Mouse (Mus musculus) c-Kit-positive CD71-positive TER-119-negative erythroid progenitor cells, embryonic 14.5 days (primary cell): ENCODE data around the gene Dapl1.

Experiments used
- DNase-seq: peaks from one replicate; pipeline ENCODE4 v3.0.0-alpha.2; 2013; ENCODE audit warnings: low read depth

Dapl1 gene

DNA sequence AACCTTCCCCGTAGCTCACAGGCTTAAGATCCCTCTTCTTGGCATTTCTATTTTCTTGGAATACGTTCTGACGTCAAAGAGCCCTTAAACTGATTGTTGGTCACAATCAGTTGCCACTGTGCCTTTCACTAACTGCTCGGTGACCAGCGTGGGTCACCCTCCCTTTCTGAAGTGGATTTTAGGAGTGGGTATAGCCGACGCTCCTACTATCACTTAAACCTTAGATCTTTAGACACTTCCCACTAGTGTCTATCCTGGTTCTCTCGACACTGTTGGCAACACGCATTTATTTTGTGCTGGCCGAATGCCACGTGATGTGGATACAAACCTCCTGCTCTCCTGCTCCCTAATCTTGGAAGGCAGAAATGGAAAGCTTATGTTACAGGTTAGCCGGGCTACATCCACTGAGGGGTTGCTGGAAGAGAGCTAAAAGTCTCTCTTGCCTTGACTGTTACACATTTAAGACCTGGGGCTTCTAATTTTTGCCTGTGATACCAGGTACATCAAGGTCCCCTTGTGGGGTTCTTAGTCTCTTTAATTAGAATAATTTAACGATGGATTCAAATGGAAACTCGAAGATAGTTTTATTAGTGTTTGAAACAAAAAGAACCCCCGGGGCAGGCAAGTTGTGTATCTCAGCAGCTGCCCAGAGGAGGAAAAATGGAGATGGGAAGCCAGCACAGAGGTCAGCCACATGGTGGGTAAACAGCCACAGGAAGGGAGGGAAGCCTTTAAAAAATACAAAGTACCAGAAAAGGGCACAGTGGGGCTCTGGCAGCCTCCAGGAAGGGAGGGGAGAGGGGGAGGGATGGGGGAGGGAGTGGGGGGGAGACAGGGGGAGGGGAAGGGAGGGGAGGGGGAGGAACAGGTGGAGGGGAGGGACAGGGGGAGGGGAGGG, 13.2 kb upstream of the Dapl1 start:
- no peak for DNase-seq

DNA sequence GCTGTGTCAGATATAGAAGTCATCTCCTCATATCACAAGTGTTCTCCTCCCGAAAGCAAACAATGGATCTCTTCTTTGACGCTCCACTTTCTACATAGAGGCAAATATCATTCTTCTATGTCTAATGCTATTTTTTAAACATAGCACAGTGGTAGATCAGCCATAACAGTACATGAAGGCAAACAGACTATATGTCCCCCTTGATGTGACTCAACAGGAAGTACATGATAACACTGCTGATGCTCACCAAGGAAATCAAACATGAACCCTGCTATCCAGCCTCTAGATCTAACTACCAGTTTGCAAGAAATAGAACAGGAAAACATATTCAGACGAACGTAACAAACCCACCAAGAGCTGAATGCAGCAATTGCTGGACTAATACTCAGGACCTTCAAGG, 10.1 kb upstream of the Dapl1 start:
- no peak for DNase-seq

DNA sequence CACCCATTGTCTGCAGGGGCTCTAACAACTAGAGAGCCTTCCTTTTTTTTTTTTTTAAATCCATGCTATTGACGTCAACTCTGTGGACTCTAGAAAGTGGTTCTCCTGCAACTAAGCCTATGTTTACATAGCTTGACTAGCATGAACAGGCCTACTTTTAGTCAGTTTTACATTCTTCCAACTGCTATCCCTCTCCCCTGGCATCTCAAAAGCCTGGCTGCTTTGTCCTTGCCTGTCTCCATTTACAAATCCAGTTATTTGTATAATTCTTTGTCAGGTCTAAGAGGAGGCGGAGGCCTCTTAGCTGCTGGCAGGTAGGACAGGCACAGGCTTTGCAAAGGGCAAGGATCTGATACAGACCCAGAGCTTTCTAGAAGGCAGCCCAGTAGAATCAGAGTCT, 627 bp downstream of the Dapl1 start:
- no peak for DNase-seq

DNA sequence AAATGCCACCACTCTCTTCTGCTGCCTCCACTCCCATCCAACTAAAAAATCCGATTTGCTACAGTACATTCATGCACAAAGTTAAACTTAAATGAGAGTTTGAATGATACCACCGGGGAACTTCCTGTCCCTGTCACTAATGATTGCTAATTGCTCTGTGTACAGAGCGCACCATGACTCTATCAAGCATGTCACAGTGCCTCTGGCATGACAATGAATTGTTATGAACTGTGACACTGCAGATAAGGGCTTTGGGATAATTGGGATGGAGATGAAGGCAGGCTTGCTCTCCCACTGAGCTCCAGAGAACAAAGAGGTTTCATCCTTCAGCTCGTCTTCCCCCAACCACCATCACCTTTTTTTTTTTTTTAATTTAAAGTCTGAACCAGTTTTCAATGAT, 1.2 kb downstream of the Dapl1 start:
- no peak for DNase-seq

DNA sequence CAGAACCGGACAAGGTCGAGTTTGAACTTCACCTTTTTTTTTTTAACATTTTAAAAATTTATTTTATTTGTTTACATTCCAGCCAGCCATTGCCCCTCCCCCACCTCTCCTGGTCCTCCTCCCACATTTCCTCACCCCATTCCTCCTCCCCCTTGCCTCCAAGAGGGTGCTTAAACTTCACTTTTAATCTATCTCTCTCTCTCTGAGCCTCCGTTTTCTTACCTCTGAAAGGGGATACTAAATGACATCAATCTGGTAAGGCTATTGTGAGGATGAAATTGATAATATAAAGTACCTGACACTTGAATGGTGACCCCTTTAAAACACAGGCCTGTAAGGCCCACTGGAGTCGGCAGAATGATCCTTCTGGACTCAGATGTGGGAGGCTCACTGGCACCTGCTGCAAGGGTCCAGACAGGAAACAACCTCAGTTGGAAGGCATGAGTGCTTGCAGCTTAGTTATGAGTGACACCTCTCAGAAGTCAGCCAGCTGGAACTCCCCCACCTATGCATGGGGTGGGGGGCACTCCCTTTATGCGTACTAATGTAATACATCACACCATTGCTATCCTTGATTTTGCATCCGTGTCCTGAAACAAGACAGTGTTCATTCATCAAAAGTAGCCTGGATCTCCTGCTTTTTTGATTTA, 1.9 kb downstream of the Dapl1 start:
- DNase-seq, result no peak

DNA sequence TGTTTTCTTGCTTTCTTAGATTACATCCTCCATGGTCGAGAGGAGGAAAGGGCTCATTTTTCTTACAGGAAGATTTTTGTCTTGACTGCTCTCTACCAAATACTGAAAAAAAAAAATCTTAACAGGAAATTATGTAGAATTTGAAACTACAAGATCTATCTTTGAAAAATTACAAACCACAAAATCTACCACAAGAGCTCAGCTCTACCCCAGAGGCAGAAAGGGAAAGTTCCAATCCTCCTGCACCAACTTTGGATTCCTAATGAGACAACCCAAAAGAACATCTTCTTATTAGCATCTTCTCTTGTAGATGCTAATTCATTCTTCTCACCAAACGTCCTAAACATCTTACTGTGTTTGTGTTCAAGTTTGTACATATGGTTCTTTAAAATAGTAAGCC, 3.8 kb downstream of the Dapl1 start:
- DNase-seq, result no peak

DNA sequence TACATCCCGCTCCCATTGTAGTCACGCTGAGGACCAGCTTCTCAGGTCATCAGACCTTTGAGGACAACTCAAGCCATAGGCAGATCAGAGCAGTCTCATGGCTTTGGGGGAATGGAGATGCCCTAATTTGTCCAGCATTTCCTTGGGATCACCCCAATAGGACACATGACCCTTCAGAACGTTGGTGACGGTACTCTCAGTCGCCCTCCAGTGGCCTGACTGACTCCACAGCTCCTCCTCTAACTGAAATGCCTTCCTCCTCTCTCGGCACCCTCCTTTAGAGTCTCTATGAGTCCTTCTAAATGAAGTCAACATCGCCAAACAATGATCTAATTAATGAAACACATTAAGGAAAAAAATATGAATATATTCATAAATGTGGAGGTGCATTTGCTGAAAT, 5.9 kb downstream of the Dapl1 start:
- DNase-seq, result no peak

DNA sequence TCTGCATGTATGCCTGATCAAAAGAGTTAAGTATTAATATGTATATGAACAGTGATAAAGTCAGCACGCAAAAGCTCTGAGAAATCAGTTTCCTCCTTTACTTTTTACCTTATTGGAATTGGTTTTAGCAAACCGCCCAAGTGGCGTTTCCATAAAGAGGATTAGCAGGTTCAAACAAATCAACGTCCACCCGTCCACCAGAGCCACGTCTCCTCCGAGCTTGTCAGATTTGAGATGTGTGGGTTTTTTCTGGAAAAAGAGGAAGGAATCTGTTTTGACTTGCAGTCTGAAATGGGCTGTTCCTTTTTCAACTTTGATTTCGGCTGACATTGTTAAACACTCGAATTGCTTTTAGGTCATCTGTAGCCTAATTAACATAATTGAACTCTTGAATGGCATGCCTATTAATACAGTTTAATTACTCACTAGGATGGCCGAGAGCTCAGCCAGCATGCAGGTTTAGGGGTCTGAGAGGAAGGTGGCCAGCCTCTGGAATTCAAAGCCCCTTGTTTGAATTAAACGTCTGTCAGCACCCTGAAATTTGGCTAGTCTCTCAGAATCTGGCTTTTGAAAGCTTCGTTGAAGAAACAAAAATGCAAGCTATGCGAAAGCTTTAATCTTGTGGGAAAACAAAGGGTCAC, 9.1 kb downstream of the Dapl1 start:
- DNase-seq, result no peak

DNA sequence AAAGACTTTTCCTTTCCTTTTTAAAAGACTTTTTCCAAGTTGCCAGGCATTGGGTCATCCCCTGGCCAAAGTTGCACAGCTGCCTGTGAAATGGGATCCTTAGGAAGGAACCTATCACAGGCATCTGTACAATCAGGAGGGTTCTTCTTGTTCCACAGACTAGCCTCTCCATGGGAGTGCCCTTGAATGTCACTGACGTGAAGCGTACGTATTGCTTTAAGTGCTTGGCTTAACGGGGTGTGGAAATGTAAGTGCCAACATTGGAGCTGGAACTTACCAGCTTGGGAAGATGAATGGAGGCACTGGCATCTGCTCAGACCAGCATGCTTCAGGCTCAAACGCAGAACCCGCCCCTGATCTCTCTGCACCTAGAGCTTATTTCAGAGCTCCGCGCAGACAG, 14.7 kb downstream of the Dapl1 start:
- no peak for DNase-seq

DNA sequence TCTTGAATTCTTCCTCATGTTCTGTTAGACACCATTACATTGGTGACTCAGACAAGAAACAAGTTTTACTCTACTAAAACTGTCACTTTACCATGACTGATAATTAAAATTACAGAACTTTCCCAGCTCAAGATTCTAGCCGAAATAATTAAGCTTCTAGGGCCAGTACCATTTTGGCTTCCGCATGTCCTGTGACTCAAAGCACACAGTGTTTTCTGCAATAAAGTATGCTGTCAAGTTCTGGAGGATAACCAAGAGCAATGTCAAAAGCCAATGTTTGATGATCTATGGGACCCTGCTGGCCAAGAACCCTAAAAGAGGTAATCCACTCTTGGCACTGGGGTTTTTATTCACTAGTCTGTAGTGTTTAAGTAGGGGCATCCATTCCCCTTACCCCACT, 15.3 kb downstream of the Dapl1 start:
- no peak for DNase-seq

DNA sequence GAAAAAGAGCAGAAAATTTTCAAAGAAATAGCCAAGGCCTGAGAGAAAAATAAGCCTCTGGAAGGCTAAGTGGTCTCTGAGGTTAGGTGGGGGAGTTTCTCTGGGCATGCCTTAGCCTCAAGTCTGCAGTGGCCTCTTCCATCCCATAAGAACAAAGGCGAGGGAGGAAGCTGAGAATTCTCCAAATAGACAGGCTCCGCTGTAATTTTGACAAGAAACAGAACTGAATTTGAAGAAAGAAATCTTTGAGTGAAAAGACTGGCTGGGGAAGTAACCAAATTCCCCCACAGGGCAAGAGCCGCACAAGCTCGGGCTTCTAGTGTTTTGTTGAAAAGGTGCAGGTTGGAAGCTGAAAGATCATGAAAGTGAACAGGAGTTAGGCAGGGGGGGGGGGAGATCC, 24.6 kb downstream of the Dapl1 start:
- no peak for DNase-seq

DNA sequence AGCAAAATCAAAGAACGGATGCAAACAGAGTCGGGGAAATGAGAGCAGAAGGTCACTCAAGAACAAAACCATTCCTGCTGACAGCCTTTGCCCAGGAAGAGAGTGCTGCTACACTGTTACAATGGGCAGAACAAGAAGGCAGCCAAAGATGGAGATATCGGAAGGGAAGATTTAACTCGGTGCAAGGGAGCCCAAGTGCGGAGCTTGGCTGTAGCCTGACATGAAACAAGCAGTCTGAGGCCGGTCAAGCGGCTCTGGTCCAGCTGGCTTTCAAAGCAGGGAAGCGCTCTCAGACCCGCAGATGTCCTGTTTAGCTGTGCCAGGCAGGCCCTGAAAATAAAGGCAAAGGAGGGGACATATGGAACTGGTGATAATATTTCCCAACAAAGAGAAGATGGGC, 26.0 kb downstream of the Dapl1 start:
- DNase-seq, result no peak

DNA sequence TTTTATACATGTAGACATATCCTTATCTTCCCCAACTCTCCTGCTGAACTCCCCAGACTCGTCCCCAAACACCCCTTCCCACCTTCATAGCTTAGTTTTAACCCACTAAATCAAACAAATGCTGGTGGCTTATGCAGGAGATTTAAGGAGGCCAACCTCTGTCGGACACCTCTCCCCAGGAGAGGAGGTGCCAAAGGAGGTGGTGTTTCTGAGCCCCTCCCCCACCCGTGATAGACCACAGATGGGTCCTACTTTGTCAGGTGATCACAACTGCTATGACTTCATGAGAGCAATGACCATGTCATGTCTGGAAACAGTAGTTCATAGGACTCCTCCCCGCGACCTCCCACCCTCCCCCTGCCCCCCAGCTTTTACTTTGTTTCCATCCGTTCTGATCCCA, 26.4 kb downstream of the Dapl1 start:
- no peak for DNase-seq

DNA sequence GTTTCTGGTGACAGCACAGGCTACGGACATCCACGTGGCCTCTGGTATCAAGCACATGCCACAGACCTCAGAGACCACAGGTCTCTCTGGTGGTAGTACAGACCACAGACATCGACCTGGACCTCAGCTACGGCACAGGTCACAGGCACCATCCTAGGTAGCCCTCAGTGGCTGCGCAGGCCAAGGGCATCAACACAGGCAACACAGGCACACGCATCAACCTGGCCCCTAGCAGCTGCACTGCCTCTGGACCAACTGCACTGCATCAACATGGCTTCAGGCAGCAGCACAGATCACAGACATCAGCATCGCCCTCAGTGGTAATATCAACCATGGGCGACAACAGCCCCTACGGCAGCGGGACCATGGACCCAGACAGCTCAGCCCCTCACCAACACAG, 36.2 kb downstream of the Dapl1 start:
- no peak for DNase-seq

DNA sequence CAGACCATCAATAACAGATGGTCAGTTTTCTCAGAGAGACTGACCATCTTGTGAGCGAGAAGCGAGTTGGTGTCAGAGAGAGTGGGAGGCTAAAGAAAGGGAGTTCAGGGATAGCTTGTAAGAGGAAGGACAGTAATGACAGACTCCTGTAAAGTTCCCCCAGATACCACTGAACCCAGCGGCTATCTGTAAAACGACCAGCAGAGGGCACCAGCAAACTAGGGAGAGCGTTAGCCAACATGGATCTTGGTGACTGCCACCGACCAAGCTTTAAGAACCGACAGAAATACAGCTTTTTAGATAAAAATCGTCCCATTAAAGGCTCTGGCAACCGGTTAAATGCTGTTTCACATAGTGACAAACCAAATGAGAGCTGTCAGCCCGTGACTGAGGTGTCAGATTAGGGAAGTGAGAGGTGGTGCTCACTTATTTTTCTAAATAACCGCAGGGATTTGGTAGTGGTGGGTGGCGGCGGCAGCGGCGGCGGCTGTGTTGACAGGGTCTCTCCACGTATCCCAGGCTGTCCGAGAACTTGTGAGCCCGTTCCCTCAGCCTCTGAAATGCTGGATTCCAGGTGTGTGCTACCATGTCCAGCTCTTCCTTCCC, 37.7 kb downstream of the Dapl1 start:
- peak; percentile 59 for DNase-seq

DNA sequence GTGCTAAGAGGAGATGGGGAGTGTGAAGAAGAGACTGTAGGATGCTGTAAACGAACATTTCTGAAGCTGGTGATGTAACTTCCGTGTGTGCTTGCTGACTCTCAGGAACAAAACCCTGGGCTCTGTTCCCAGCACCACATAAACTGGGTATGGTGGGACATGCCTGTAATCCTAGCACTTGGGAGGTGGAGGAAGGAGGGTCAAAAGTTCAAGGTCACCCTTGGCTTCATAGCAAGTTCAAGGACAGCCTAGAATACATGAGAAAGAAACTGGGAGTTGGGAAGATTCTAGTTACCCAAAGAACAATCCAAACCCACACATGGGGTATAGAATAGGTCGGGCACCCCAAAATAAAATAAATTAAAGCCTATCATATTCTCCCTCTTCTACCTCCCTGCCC, 39.1 kb downstream of the Dapl1 start:
- DNase-seq, result no peak

DNA sequence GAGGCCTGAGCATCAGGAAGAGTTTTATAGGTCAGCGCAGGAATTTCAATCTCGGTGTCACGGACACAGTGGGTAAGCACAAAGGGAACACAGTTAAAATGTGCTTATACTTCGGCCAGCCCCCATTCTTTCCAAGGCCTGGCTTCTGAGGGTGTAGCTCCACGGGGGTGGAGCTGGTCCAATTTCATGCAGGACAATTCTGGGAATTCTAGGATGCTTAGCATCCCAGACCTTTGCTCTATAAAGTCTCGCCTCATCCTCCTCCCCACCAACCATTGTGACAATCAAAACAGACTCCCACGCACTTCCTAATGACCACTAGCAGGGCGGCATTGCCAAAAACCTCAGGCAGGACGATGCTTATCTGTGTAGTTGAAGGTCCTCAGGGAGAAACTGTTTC, 42.4 kb downstream of the Dapl1 start:
- DNase-seq, result no peak

DNA sequence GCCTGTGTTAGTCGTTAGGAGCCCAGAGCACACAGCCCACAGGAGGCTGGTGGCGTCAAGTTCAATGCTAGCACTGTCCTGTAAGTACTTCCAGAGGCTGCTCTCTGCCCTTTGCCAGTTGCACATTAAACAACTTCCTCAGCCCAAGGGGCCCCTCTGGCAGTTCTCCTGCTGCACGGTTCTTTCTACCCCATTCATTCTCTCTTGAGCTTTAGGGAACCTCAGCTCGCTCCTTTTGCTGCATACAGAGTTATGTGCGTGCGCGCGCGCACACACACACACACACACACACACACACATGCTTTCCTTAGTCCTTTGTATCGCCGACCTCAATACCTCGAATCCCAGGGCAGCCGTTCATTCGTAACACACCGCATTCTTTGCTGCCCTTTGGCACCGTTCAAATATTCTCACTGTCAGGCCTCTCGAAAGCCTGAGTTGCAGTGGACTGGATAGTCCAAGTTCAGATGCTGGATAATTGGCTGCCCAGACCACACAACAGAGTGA, 45.2 kb downstream of the Dapl1 start:
- no peak for DNase-seq

DNA sequence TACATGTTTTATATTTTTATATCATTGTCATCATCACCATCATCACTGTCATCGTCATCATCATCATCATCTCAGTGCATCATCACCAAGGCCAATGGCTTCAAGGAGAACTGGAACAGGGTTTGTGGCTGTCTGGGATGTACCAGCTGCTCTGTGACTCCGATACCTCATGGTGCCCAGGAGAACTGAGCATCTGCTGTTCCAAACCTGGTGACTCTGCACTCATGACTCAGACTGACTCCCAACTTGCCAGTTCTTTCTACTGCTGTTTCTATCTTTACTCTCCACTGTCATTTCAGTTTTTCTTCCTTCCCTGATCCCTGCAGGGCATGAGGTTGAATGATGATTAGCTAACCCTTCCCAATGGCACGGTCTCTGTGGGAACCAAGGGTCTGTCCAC, 46.4 kb downstream of the Dapl1 start:
- DNase-seq, result no peak

DNA sequence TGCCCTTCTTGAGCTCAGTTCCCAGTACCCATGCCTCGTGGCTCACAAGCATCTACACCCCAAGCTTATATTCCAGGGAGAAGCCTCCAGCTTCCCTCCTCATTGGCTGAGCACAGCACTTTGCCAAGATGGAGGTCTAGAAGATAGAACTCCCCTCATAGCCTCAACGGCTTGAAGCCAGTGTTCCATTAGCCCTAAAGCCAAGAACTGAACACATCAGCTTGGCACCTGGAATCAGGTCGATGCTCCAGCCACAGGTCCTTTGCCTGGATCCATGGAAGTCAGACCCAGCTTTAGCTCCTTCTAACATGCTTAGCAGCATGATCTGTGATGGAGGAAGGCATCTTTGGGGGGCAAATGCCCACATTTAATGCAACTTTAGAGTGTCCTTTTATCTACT, 48.5 kb downstream of the Dapl1 start:
- no peak for DNase-seq

DNA sequence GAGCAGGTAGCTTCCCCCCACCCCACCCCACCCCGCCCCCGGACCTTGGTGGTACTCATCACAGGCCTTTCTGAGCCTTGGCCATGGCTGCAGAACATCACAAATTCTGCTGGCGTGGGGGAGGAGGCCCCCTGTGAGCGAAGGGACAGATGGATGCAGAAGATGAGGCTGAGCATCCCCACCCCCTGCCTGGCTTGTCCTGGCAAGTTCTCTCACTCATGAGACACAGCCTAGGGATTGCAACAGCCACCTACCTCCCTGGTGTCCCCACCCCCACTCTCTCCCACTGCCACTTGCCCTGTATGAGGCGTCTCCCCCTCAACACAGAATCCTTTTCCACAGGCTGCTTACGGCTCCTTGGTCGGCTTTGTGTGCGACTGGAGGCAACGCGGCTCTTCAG, 49.1 kb downstream of the Dapl1 start:
- DNase-seq, result no peak

DNA sequence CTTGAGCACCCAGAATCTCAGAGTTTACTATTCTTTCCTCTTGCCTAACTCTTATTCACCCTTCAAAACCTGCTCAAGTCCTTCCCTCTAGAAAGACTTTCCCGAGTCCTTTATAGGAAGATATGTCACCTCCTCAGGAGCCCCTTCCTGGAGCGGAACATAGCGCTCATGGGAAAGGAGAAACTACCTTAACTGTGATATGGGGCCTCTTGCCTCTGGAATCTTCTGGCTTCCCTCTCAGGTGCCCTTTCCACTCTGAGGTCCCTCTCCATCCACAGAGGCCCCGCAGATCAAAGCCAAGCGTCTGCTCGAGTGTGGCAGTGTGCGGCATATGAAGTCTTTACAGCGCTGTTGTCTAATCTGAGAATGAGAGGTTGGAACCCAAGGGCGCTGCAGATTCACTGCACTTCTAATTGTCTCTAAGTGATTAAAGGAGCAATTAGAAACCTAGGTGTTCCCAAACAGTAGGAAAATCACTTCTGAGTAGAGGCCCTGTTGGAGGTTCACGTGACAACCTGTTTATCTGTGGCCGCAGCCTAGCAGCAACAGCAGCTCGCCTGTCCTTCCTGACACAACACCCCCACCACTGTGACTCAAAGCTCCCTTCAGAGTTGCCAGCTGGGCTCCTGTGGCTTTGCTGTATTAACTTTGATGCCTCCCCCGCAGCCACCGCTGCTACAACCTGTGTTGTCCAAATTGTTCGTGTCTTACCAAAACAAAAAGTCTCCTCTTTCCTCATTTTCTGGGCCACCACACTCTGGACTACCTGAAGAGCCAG, 49.7 kb downstream of the Dapl1 start:
- no peak for DNase-seq
